Mouse (Mus musculus) liver, embryonic 14.5 days (tissue): ENCODE measurements around the gene Rora. TPM values are rescaled to one million over a fixed set of nuclear protein-coding genes. Genes with fewer than 3 reads are reported as not detected.

ENCODE experiments used
- ATAC-seq: fragments of 200-750 bp; cut with Nextera tagmentation; 2 replicates; pipeline ENCODE4 v1.8.0; 2017; ENCODE audit warnings: moderate number of reproducible peaks, mild to moderate bottlenecking, moderate library complexity; ENCODE audit not compliant: insufficient read depth
- DNase-seq, 3 experiments: peaks; one replicate each; pipeline ENCODE4 v3.0.0-alpha.2; 2012 to 2013; ENCODE audit warnings: low read depth in 3 of 3, low spot score in 3 of 3
- H3K27ac ChIP-seq: fragments of 300-500 bp; sonication (generic); 2 replicates; pipeline ENCODE4 v1.5.1; 2014; ENCODE audit warnings: moderate library complexity, mild to moderate bottlenecking, control low read depth, inconsistent platforms
- H3K27me3 ChIP-seq: fragments of 300-500 bp; sonication (generic); 2 replicates; pipeline ENCODE4 v1.6.1; 2014; ENCODE audit warnings: mild to moderate bottlenecking, low read length, moderate library complexity; ENCODE audit not compliant: control insufficient read depth, insufficient read depth
- H3K36me3 ChIP-seq: fragments of 300-500 bp; sonication (generic); replicated peaks from 2 replicates; pipeline ENCODE4 v1.6.1; 2014; ENCODE audit warnings: low read depth; ENCODE audit not compliant: control insufficient read depth, insufficient read depth
- H3K4me1 ChIP-seq, 2 experiments: fragments of 200-500 bp in 1 of 2; fragments of 300-500 bp in 1 of 2; sonication (generic) in 1 of 2; replicated peaks; 2 replicates each; pipeline ENCODE4 v1.6.1; 2012 to 2014; ENCODE audit warnings: antibody characterized with exemption in 1 of 2, inconsistent platforms in 1 of 2, low read length in 1 of 2; ENCODE audit not compliant: control insufficient read depth in 2 of 2, insufficient read depth in 2 of 2
- H3K4me2 ChIP-seq: fragments of 300-500 bp; sonication (generic); 2 replicates; pipeline ENCODE4 v1.6.1; 2014; ENCODE audit warnings: low read depth, mild to moderate bottlenecking, control low read depth, moderate library complexity
- H3K4me3 ChIP-seq, 2 experiments: fragments of 200-500 bp in 1 of 2; fragments of 300-500 bp in 1 of 2; sonication (generic) in 1 of 2; 2 replicates each; pipeline ENCODE4 v1.5.1; 2012 to 2014; ENCODE audit warnings: low read depth in 2 of 2, low read length in 2 of 2, mild to moderate bottlenecking in 2 of 2, control low read depth in 1 of 2, inconsistent platforms in 1 of 2, moderate library complexity in 1 of 2; ENCODE audit not compliant: insufficient read depth in 1 of 2
- H3K9ac ChIP-seq: fragments of 300-500 bp; sonication (generic); replicated peaks from 2 replicates; pipeline ENCODE4 v1.6.1; 2014; ENCODE audit warnings: mild to moderate bottlenecking, control low read depth, moderate library complexity
- H3K9me3 ChIP-seq: fragments of 300-500 bp; sonication (generic); 2 replicates; pipeline ENCODE4 v1.6.1; 2016; ENCODE audit warnings: low read length, mixed read lengths; ENCODE audit not compliant: control insufficient read depth
- CTCF ChIP-seq: IDR thresholded peaks from 2 replicates; pipeline ENCODE4 v1.5.1; 2016; ENCODE audit warnings: antibody characterized with exemption, low read depth, control low read depth
- EP300 ChIP-seq: IDR thresholded peaks from 2 replicates; pipeline ENCODE4 v1.6.1; 2016; ENCODE audit warnings: antibody characterized with exemption, low read depth
- WGBS: fragments of 180-500 bp; shearing (Covaris S2); extraction: QIAGEN DNeasy Blood & Tissue Kit; methylation state at CpG from one replicate; pipeline ENCODE4 v1.1.7; 2014; ENCODE audit not compliant: insufficient replicate concordance; 5-methylcytosine and 5-hydroxymethylcytosine counted together
- polyA plus RNA-seq, 2 experiments: library from polyadenylated mRNA; depleted of rRNA in 1 of 2; stranded (reverse) in 1 of 2; unstranded in 1 of 2; fragments of >200 nt; fragmentation: Nextera tagmentation in 1 of 2; extraction: Ambion mirVana in 1 of 2; gene quantifications; 2 replicates each; pipeline versions ENCODE4 v1.2.1 to v1.2.3; 2012 to 2014

Rora gene
- polyA plus RNA-seq, 2 experiments = 0.85 to 2.9 TPM

- no peak overlapping the region for H3K4me3 ChIP-seq
- no peak for ATAC-seq
- H3K9ac ChIP-seq = no peak overlapping the region
- 52% methylated on average over 2 of the region's 2 CpGs for WGBS
- peak in 1 of 3 experiments; percentile 22 for DNase-seq
- H3K36me3 ChIP-seq = no peaks in the 10 kb centered on the region
- H3K9me3 ChIP-seq = no peaks in the 10 kb centered on the region
- no peak overlapping the region for H3K4me2 ChIP-seq
- no peaks in the 10 kb centered on the region for H3K27me3 ChIP-seq
- H3K27ac ChIP-seq = no peak overlapping the region
- TF ChIP-seq CTCF (no peak), EP300 (no peak)
- peaks cover 0 to 4% of the 10 kb centered on the region in 2 experiments; a peak in 2 of 4 replicates for H3K4me1 ChIP-seq
These were observed 320.9 kb downstream of the Rora start for GRCm38 (mm10) chr9:68974517-68974916.

DNA sequence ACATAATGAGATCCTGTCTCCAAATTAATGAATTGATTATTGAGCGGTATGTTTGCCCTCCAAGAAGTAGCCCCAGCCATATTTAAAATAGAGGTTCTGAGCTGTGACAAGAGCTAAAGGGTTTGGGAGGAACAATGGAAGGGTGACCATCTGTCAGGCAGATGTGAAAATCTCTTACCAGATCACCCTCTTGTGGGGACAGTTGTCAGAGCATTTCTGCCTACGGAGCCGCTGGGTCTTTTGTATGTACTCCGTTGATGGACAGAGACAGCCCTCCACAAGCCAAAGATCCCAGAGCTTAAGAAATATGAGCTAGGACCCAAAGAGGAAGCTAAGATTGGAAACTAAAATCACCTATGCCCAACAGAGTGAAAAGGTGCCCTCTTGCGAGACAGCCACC is 322.6 kb downstream of the Rora start:
- no peak for ATAC-seq
- H3K4me1 ChIP-seq = peaks cover 0 to 4% of the 10 kb centered on the region in 2 experiments; a peak in 1 of 4 replicates
- H3K9me3 ChIP-seq = no peaks in the 10 kb centered on the region
- WGBS = 68% methylated on average over 5 of the region's 5 CpGs
- DNase-seq = no peak
- H3K9ac ChIP-seq = no peak overlapping the region
- no peak for TF ChIP-seq CTCF
- TF ChIP-seq EP300 = no peak
- no peak overlapping the region for H3K4me2 ChIP-seq
- no peaks in the 10 kb centered on the region for H3K27me3 ChIP-seq
- no peaks in the 10 kb centered on the region for H3K36me3 ChIP-seq
- no peak overlapping the region for H3K4me3 ChIP-seq
- H3K27ac ChIP-seq = no peak overlapping the region

DNA sequence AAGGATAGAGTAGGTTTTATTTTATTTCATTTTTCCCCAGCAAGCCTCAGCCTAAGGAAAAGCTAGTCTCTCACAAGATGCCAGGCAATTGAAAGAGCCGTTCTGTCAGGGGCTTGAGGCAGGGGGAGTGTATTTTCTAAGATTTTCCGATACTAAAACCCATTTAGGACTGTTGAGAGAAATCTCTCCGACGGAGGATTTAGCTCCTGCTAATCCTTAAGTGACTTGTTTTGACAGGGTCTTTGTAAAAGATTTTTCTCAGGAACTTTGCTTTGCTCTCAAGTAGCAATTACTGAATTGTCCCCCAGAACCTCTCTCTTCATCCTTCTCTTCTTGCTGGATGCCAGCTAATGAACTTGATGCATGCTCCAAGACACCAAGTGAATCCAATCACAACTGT is 323.3 kb downstream of the Rora start:
- no peak for ATAC-seq
- 70% methylated on average over 4 of the region's 4 CpGs for WGBS

DNA sequence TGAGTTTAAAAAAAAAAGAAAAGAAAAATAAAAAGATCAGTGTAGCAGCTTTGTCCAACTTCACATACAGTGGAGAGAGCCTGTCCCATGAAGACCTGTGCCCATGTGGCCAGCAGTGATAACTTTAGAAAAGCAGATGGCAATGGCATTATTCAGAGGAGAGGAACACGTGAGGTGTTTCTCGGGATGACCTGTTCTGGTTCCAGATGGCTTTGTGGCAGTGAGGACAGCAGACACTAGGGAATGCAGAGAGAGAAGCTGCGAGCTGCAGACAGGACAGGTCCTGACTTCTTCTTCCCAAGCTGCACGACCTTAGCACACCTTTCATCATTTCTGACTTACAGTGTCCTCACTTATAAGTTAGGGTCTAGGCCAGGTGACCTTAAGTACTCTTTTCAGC is 325.1 kb downstream of the Rora start:
- Histone ChIP-seq H3K4me2 (no peak overlapping the region), H3K36me3 (no peaks in the 10 kb centered on the region), H3K27ac (no peak overlapping the region), H3K4me3 (no peak overlapping the region), H3K9ac (no peak overlapping the region), H3K9me3 (no peaks in the 10 kb centered on the region), H3K27me3 (no peaks in the 10 kb centered on the region), H3K4me1 (0 out of 4 replicates have a peak, but pooled peaks cover 0 to 2% of the 10 kb centered on the region in 2 experiments)
- no peak for ATAC-seq
- 36% methylated on average over 4 of the region's 4 CpGs for WGBS
- no peak for TF ChIP-seq EP300
- no peak for TF ChIP-seq CTCF
- DNase-seq = no peak

More for the DNA sequence above, 323.3 kb downstream of the Rora start:
- no peak overlapping the region for H3K9ac ChIP-seq
- no peaks in the 10 kb centered on the region for H3K9me3 ChIP-seq
- no peaks in the 10 kb centered on the region for H3K27me3 ChIP-seq
- no peak overlapping the region for H3K4me2 ChIP-seq
- no peak overlapping the region for H3K27ac ChIP-seq
- H3K4me3 ChIP-seq = no peak overlapping the region
- H3K4me1 ChIP-seq = peaks cover 0 to 4% of the 10 kb centered on the region in 2 experiments; a peak in 1 of 4 replicates
- no peak for DNase-seq
- H3K36me3 ChIP-seq = no peaks in the 10 kb centered on the region
- no peak for TF ChIP-seq CTCF
- TF ChIP-seq EP300 = no peak

DNA sequence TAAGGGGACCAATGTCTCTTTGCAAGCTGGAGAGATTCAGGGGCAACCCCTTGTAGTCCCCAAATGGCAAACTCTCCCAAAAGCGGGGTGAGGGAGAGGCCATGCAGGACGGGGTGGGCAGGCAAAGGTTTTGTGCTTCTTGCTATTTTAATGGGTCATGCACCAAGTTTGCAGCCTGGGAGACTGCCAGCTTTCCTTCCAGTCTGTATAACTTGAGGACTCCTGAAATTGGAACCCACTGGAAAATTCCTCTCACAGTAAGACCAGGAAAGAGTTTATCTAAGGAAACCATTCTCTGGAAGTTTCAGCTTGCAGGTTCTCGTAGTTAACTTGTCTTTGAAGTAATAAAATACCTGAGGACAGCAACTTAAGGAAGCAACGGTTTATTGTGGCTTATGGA is 326.5 kb downstream of the Rora start:
- no peaks in the 10 kb centered on the region for H3K36me3 ChIP-seq
- no peak overlapping the region for H3K9ac ChIP-seq
- ATAC-seq (no peak), DNase-seq (no peak)
- no peak overlapping the region for H3K27ac ChIP-seq
- no peak overlapping the region for H3K4me2 ChIP-seq
- 55% methylated on average over 4 of the region's 4 CpGs for whole genome bisulfite sequencing
- no peaks in the 10 kb centered on the region for H3K27me3 ChIP-seq
- no peak for TF ChIP-seq EP300
- no peak for TF ChIP-seq CTCF
- H3K4me1 ChIP-seq = no peaks in the 10 kb centered on the region
- no peaks in the 10 kb centered on the region for H3K9me3 ChIP-seq
- H3K4me3 ChIP-seq = no peak overlapping the region
